Mouse (Mus musculus) neutrophil, adult 5-6 weeks (primary cell): ENCODE results near the gene Abi1. TPM values are rescaled to one million over a fixed set of nuclear protein-coding genes. Genes with fewer than 3 reads are reported as not detected.

Experiments used
- total RNA-seq: library from RNA; stranded (forward); fragments of 200-1000 nt; gene quantifications from 2 replicates; pipeline ENCODE4 v1.2.3, GENCODE M21; 2017

Abi1 gene
- total RNA-seq, 1 experiment from 2014 or later: 242 TPM

Other genes with a start within 250 kb of the Abi1 start
- gene Pdss1, start 144.7 kb downstream of the Abi1 start, total RNA-seq: 7.4 and 8.0 TPM in 2 replicates
- 137 and 156 TPM in 2 replicates for gene Acbd5, start 27.9 kb upstream of the Abi1 start, total RNA-seq
- gene Mastl, start 115.8 kb upstream of the Abi1 start, total RNA-seq: 0.23 and 0.74 TPM in 2 replicates
- gene Yme1l1, start 116.1 kb upstream of the Abi1 start, total RNA-seq: 161 and 166 TPM in 2 replicates
- gene 4931423N10Rik, start 167.2 kb upstream of the Abi1 start, total RNA-seq: 0.49 and 1.3 TPM in 2 replicates